Mouse (Mus musculus) MEL (cell line): ENCODE measurements around the gene Vmn2r77. TPM values are rescaled to one million over a fixed set of nuclear protein-coding genes. Genes with fewer than 3 reads are reported as not detected.
"Not testable (repeated sequence)": the region's sequence is repeated elsewhere in the genome, so short reads cannot be mapped to it uniquely, and the experiment has no call there.

ENCODE experiments used
- DNase-seq: peaks from one replicate; pipeline ENCODE4 v3.0.0; 2011; ENCODE audit warnings: low read depth, low spot score
- H3K27ac ChIP-seq: 2 replicates; pipeline ENCODE4 v1.5.1; 2012; ENCODE audit warnings: low read depth, mild to moderate bottlenecking, control low read depth, low read length, moderate library complexity; ENCODE audit not compliant: control insufficient read depth
- H3K27me3 ChIP-seq, 2 experiments: fragments of 150-350 bp in 1 of 2; sonication (generic) in 1 of 2; 2 replicates each; pipeline ENCODE4 v1.6.1; 2012; ENCODE audit warnings: low read length in 2 of 2, mild to moderate bottlenecking in 2 of 2, improper control_type of control experiment in 1 of 2, moderate library complexity in 1 of 2; ENCODE audit not compliant: insufficient read depth in 2 of 2, control insufficient read depth in 1 of 2
- H3K36me3 ChIP-seq, 2 experiments: 2 replicates each; pipeline ENCODE4 v1.6.1; 2012 to 2014; ENCODE audit warnings: low read length in 2 of 2, improper control_type of control experiment in 1 of 2, inconsistent platforms in 1 of 2, mild to moderate bottlenecking in 1 of 2; ENCODE audit not compliant: insufficient read depth in 2 of 2, control insufficient read depth in 1 of 2
- H3K4me1 ChIP-seq, 2 experiments: fragments of 150-350 bp in 1 of 2; sonication (generic) in 1 of 2; 2 replicates each; pipeline ENCODE4 v1.6.1; 2012; ENCODE audit warnings: low read length in 2 of 2, improper control_type of control experiment in 1 of 2, mild to moderate bottlenecking in 1 of 2; ENCODE audit not compliant: insufficient read depth in 2 of 2, control insufficient read depth in 1 of 2
- H3K4me3 ChIP-seq, 2 experiments: fragments of 150-350 bp in 1 of 2; sonication (generic) in 1 of 2; 2 replicates each; pipeline ENCODE4 v1.5.1; 2012; ENCODE audit warnings: low read depth in 2 of 2, low read length in 2 of 2, mild to moderate bottlenecking in 2 of 2, moderate library complexity in 2 of 2, control low read depth in 1 of 2, improper control_type of control experiment in 1 of 2; ENCODE audit not compliant: control insufficient read depth in 1 of 2, insufficient read depth in 1 of 2
- H3K79me2 ChIP-seq: 2 replicates; pipeline ENCODE4 v1.6.1; 2012; ENCODE audit warnings: mild to moderate bottlenecking, low read length, moderate library complexity; ENCODE audit not compliant: control insufficient read depth, poor library complexity, insufficient read depth
- H3K9ac ChIP-seq: 2 replicates; pipeline ENCODE4 v1.6.1; 2012; ENCODE audit warnings: low read depth, mild to moderate bottlenecking, control low read depth, low read length, moderate library complexity; ENCODE audit not compliant: control insufficient read depth, poor library complexity, severe bottlenecking
- H3K9me3 ChIP-seq: fragments of 150-350 bp; sonication (generic); replicated peaks from 2 replicates; pipeline ENCODE4 v1.6.1; 2012; ENCODE audit warnings: mild to moderate bottlenecking, low read length, improper control_type of control experiment, moderate library complexity; ENCODE audit not compliant: insufficient read depth
- BHLHE40 ChIP-seq: IDR thresholded peaks from 2 replicates; pipeline ENCODE4 v1.6.1; 2012; ENCODE audit warnings: low read depth, mild to moderate bottlenecking, inconsistent platforms, low read length, improper control_type of control experiment, borderline replicate concordance
- CTCF ChIP-seq, 3 experiments: IDR thresholded peaks in 2 of 3; conservative IDR thresholded peaks in 1 of 3; 2 replicates each; pipeline ENCODE4 v1.5.1; 2011 to 2012; ENCODE audit warnings: low read length in 3 of 3, low read depth in 2 of 3, mild to moderate bottlenecking in 2 of 3, improper control_type of control experiment in 1 of 3, inconsistent platforms in 1 of 3, mixed read lengths in 1 of 3, moderate library complexity in 1 of 3; ENCODE audit not compliant: control insufficient read depth in 1 of 3, insufficient read depth in 1 of 3, poor library complexity in 1 of 3, severe bottlenecking in 1 of 3
- EP300 ChIP-seq, 2 experiments: IDR thresholded peaks; 2 replicates each; pipeline ENCODE4 v1.6.1; 2011; ENCODE audit warnings: improper control_type of control experiment in 2 of 2, low read length in 2 of 2, low read depth in 1 of 2, mild to moderate bottlenecking in 1 of 2
- KAT2A ChIP-seq: conservative IDR thresholded peaks from 2 replicates; pipeline ENCODE4 v1.6.1; 2012; ENCODE audit warnings: low read depth, low read length, improper control_type of control experiment, inconsistent platforms
- MAX ChIP-seq: IDR thresholded peaks from 2 replicates; pipeline ENCODE4 v1.6.1; 2011; ENCODE audit warnings: low read length, improper control_type of control experiment
- MAZ ChIP-seq: IDR thresholded peaks from 2 replicates; pipeline ENCODE4 v1.6.1; 2012; ENCODE audit warnings: low read depth, mild to moderate bottlenecking, inconsistent platforms, low read length, improper control_type of control experiment
- MEF2A ChIP-seq: IDR thresholded peaks from 2 replicates; pipeline ENCODE4 v1.6.1; 2014; ENCODE audit warnings: low read depth, mild to moderate bottlenecking, inconsistent platforms, low read length, improper control_type of control experiment; ENCODE audit not compliant: poor library complexity, insufficient replicate concordance, severe bottlenecking; ENCODE audit errors: extremely low read depth
- MYB ChIP-seq: IDR thresholded peaks from 2 replicates; pipeline ENCODE4 v1.6.1; 2011; ENCODE audit warnings: mild to moderate bottlenecking, low read depth, low read length, improper control_type of control experiment
- MYC ChIP-seq: IDR thresholded peaks from 2 replicates; pipeline ENCODE4 v1.6.1; 2011; ENCODE audit warnings: low read depth, mild to moderate bottlenecking, low read length, improper control_type of control experiment, moderate library complexity
- NRF1 ChIP-seq: IDR thresholded peaks from 2 replicates; pipeline ENCODE4 v1.6.1; 2014; ENCODE audit warnings: low read depth, mild to moderate bottlenecking, inconsistent platforms, low read length, improper control_type of control experiment, moderate library complexity; ENCODE audit not compliant: poor library complexity, insufficient read depth, severe bottlenecking
- POLR2A ChIP-seq, 2 experiments: IDR thresholded peaks; 2 replicates each; pipeline ENCODE4 v1.6.1; 2011 to 2012; ENCODE audit warnings: low read length in 2 of 2, mild to moderate bottlenecking in 2 of 2, control low read depth in 1 of 2, improper control_type of control experiment in 1 of 2, low read depth in 1 of 2, moderate library complexity in 1 of 2; ENCODE audit not compliant: control insufficient read depth in 1 of 2, insufficient read depth in 1 of 2, poor library complexity in 1 of 2
- POLR2AphosphoS2 ChIP-seq: IDR thresholded peaks from 2 replicates; pipeline ENCODE4 v1.6.1; 2011; ENCODE audit warnings: low read length, improper control_type of control experiment
- POLR2AphosphoS5 ChIP-seq: IDR thresholded peaks from 2 replicates; pipeline ENCODE4 v1.6.1; 2012; ENCODE audit warnings: low read depth, borderline replicate concordance, mild to moderate bottlenecking, inconsistent platforms, low read length, moderate library complexity, mixed read lengths
- RAD21 ChIP-seq: IDR thresholded peaks from 2 replicates; pipeline ENCODE4 v1.6.1; 2011; ENCODE audit warnings: mild to moderate bottlenecking, low read depth, low read length, improper control_type of control experiment
- SIN3A ChIP-seq: IDR thresholded peaks from 2 replicates; pipeline ENCODE4 v1.6.1; 2012; ENCODE audit warnings: low read length, improper control_type of control experiment, inconsistent platforms
- SMC3 ChIP-seq: IDR thresholded peaks from 2 replicates; pipeline ENCODE4 v1.6.1; 2011; ENCODE audit warnings: low read depth, low read length, improper control_type of control experiment
- TBP ChIP-seq: IDR thresholded peaks from 2 replicates; pipeline ENCODE4 v1.8.0; 2011; ENCODE audit warnings: low read depth, low read length, improper control_type of control experiment
- ZNF384 ChIP-seq: IDR thresholded peaks from 2 replicates; pipeline ENCODE4 v1.6.1; 2012; ENCODE audit warnings: low read depth, mild to moderate bottlenecking, inconsistent platforms, low read length, improper control_type of control experiment
- polyA plus RNA-seq, 2 experiments: library from polyadenylated mRNA; stranded (reverse) in 1 of 2; unstranded in 1 of 2; fragments of >175 nt in 1 of 2; fragments of >200 nt in 1 of 2; gene quantifications; 2 replicates each; pipeline versions ENCODE4 v1.2.1 to v1.2.4; 2012; ENCODE audit warnings: low replicate concordance in 2 of 2, low read depth in 1 of 2; ENCODE audit not compliant: insufficient read length in 2 of 2, insufficient read depth in 1 of 2, missing spikeins in 1 of 2
- total RNA-seq: library from RNA; depleted of rRNA; stranded (reverse); fragments of 300-350 nt; gene quantifications from 2 replicates; pipeline ENCODE4 v1.2.3, GENCODE M21; 2012

The Vmn2r77 gene
- total and polyA plus RNA-seq, 3 experiments: not detected

DNA sequence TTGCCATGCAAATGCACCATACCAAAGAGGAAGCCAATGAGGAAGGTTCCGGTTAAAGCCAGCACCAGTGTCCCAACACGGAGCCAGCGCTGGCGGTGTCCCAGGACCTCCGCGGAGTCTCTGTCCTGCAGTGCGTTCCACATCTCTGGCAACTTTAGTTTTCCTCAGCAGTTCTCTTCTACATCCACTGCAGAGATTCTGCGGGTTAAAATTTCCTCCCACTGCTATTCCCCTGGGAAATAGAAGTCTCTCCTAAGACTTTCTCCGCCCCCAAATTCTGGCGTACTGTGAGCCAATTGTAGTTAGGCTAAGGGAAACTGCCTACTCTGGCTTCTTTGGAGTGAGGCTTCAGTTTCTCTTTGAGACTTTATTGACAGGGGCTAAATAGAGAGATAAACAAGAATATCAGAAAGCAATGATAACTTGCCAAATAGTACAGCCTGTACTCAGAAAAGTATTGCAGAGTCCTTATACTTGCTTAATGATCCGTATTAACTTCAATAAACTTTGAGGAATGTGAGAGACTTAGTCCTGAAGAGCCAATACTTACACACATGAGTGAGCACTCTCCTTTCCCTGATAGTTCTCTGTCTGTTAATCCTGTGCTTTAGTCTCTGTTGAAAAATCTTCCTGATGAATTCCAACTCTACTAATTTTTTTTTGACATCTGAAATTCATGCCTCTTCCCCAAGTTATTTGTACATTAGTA is 19.1 kb upstream of the Vmn2r77 start, which contains the start of gene Folh1:
TSS of gene Folh1 (minus strand) at position 327 of the 709 bp plus-strand sequence.
- Histone ChIP-seq H3K79me2 (no peaks in the 10 kb centered on the region), H3K27me3 (no peaks in the 10 kb centered on the region), H3K4me1 (no peaks in the 10 kb centered on the region), H3K27ac (no peak within 1 kb of the TSS), H3K4me3 (no peak within 1 kb of the TSS), H3K9ac (no peak within 1 kb of the TSS), H3K36me3 (no peaks in the 10 kb centered on the region), H3K9me3 (no peaks in the 10 kb centered on the region)
- DNase-seq: no peak
- TF ChIP-seq MAZ: no peak
- TF ChIP-seq POLR2AphosphoS5: no peak
- TF ChIP-seq BHLHE40: no peak
- TF ChIP-seq POLR2A (IDR thresholded peaks at IDR 0.05; ENCODE audit: control insufficient read depth in 1 of 2, insufficient read depth in 1 of 2, low read depth in 1 of 2, low read length in 2 of 2, poor library complexity in 1 of 2): no peak
- TF ChIP-seq MEF2A: no peak
- no peak for TF ChIP-seq MYB
- no peak for TF ChIP-seq POLR2AphosphoS2
- TF ChIP-seq RAD21: no peak
- no peak for TF ChIP-seq NRF1
- TF ChIP-seq KAT2A: no peak
- no peak for TF ChIP-seq ZNF384
- TF ChIP-seq CTCF (IDR thresholded peaks at IDR 0.05 in 2 of 3, conservative IDR thresholded peaks at IDR 0.05 in 1 of 3; ENCODE audit: control insufficient read depth in 1 of 3, insufficient read depth in 1 of 3, low read depth in 2 of 3, low read length in 3 of 3, poor library complexity in 1 of 3, severe bottlenecking in 1 of 3): no peak
- no peak for TF ChIP-seq EP300 (IDR thresholded peaks at IDR 0.05; ENCODE audit: low read depth in 1 of 2, low read length in 2 of 2)
- no peak for TF ChIP-seq SIN3A
- no peak for TF ChIP-seq SMC3
- no peak for TF ChIP-seq MAX
- no peak for TF ChIP-seq MYC
- TF ChIP-seq TBP: no peak

DNA sequence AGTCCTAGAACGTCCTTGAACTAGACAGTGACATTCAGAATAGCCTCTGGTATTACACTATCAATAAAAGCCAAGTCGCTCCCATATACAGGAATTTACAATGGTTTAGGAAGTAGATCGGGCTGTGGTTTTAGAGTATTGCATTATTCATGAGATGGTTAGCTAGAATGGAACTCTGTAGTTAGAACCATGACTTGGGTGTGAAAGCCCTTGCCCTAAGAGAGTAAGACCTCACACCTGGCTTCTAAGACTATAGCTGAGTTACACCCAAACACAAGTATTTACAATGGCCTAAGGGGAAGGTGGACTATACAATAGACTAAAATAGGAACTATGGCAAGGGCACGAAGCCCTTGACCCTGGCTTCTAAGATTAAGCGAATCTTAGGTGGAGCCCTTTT is 20.4 kb downstream of the Vmn2r77 start:
- H3K9me3 ChIP-seq, H3K4me3 ChIP-seq: not testable (repeated sequence)

DNA sequence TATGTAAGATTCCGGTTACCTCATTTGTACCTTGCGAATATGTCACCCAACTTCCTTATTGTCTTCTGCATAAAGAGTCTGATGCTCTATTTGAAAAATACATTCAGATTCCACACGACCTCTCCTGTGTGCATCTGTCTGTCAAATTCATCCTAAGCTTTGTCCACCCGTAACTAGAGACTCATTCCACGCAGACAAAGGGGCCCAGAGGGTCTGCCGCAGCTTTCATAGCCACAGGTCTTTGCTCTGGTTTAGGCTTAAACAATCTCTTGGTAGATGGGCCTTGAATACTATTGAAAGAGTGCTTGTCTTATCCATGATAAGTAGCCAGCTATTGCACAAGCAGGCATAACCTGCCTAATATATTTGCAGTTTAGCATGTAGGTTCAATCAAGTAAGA is 20.9 kb downstream of the Vmn2r77 start:
- H3K79me2 ChIP-seq, DNase-seq, H3K36me3 ChIP-seq, H3K27me3 ChIP-seq, H3K27ac ChIP-seq, H3K9ac ChIP-seq, H3K4me3 ChIP-seq, H3K9me3 ChIP-seq, H3K4me1 ChIP-seq: not testable (repeated sequence)

More for the DNA sequence above, 20.4 kb downstream of the Vmn2r77 start:
- not testable (repeated sequence) for H3K4me1 ChIP-seq, H3K9ac ChIP-seq, DNase-seq, H3K27ac ChIP-seq, H3K36me3 ChIP-seq, H3K27me3 ChIP-seq, H3K79me2 ChIP-seq
